Mouse (Mus musculus): ENCODE measurements around the gene Fam83d. TPM values are rescaled to one million over a fixed set of nuclear protein-coding genes. Genes with fewer than 3 reads are reported as not detected.

Gene Fam83d
- polyA plus RNA-seq, 2 experiments: 35.0 to 38.5 TPM

GRCm38 (mm10) chr2:158803575-158803974 is 35.7 kb downstream of the Fam83d start:
- Histone ChIP-seq H3K9ac (ENCODE audit: low read depth, low read length, severe bottlenecking) (no peak overlapping the region), H3K9me3 (ENCODE audit: control insufficient read depth, low read length) (peaks cover 3% of the 10 kb centered on the region; the same call in 1 of the 2 replicates), H3K27ac (replicated peaks; ENCODE audit: low read depth, low read length) (no peak overlapping the region), H3K4me2 (replicated peaks; ENCODE audit: low read depth, low read length, severe bottlenecking) (no peak overlapping the region), H3K36me3 (ENCODE audit: control insufficient read depth, insufficient read depth, low read length) (peaks cover 21% of the 10 kb centered on the region), H3K4me3 (replicated peaks; ENCODE audit: low read length) (no peak overlapping the region), H3K4me1 (ENCODE audit: control insufficient read depth, insufficient read depth, low read length) (peaks cover 6% of the 10 kb centered on the region; the same call in 1 of the 2 replicates), H3K27me3 (ENCODE audit: control insufficient read depth, insufficient read depth, low read length) (no peaks in the 10 kb centered on the region)
- ATAC-seq (ENCODE audit: low FRiP score, low read depth) (no peak), DNase-seq (ENCODE audit: low spot score) (no peak)
- TF ChIP-seq POLR2A (IDR thresholded peaks at IDR 0.05; ENCODE audit: borderline replicate concordance, extremely low read depth, insufficient read depth, insufficient read length): no peak
- 92% methylated on average over 8 of the region's 8 CpGs for WGBS

GRCm38 (mm10) chr2:158815686-158816085 is 47.8 kb downstream of the Fam83d start:
- Histone ChIP-seq H3K9me3 (ENCODE audit: control insufficient read depth, low read length) (no peaks in the 10 kb centered on the region), H3K27me3 (ENCODE audit: control insufficient read depth, insufficient read depth, low read length) (no peaks in the 10 kb centered on the region), H3K4me2 (replicated peaks; ENCODE audit: low read depth, low read length, severe bottlenecking) (no peak overlapping the region), H3K4me1 (ENCODE audit: control insufficient read depth, insufficient read depth, low read length) (no peaks in the 10 kb centered on the region), H3K9ac (ENCODE audit: low read depth, low read length, severe bottlenecking) (no peak overlapping the region), H3K4me3 (replicated peaks; ENCODE audit: low read length) (no peak overlapping the region), H3K36me3 (ENCODE audit: control insufficient read depth, insufficient read depth, low read length) (peaks cover 37% of the 10 kb centered on the region), H3K27ac (replicated peaks; ENCODE audit: low read depth, low read length) (no peak overlapping the region)
- ATAC-seq (ENCODE audit: low FRiP score, low read depth): no peak
- no peak for TF ChIP-seq POLR2A (IDR thresholded peaks at IDR 0.05; ENCODE audit: borderline replicate concordance, extremely low read depth, insufficient read depth, insufficient read length)
- DNase-seq (ENCODE audit: low spot score): no peak

- WGBS: 88% methylated on average over 4 of the region's 4 CpGs
- Histone ChIP-seq H3K36me3 (ENCODE audit: control insufficient read depth, insufficient read depth, low read length) (peaks cover 42% of the 10 kb centered on the region), H3K9me3 (ENCODE audit: control insufficient read depth, low read length) (no peaks in the 10 kb centered on the region)
These were observed 48.3 kb downstream of the Fam83d start for GRCm38 (mm10) chr2:158816239-158816638.

DNA sequence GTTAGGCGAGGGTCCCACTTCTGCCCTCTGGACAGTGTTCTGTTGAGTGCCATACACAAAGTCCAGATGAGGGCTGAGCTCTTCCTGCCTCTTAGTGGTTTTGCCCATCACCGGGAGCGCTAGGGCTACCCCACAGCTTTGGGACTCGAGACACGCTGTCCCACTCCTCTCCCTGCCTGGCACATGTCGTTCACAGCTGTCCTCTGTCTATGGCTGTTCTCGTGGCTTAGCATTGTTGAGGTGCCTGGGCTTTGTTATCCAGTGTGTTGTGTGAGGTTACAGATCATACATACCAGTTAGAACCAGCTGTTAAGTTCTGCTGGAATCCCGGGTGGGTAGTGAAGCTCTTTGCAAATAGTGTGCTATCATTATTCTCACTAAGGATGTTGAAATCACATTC is 49.8 kb downstream of the Fam83d start:
- no peak for DNase-seq (ENCODE audit: low spot score)
- H3K4me3 ChIP-seq (replicated peaks; ENCODE audit: low read length): no peak overlapping the region
- no peaks in the 10 kb centered on the region for H3K9me3 ChIP-seq (ENCODE audit: control insufficient read depth, low read length)
- no peak overlapping the region for H3K9ac ChIP-seq (ENCODE audit: low read depth, low read length, severe bottlenecking)
- no peaks in the 10 kb centered on the region for H3K4me1 ChIP-seq (ENCODE audit: control insufficient read depth, insufficient read depth, low read length)
- peak; percentile 47; the same call in 1 of the 2 replicates for ATAC-seq (ENCODE audit: low FRiP score, low read depth)
- TF ChIP-seq POLR2A (IDR thresholded peaks at IDR 0.05; ENCODE audit: borderline replicate concordance, extremely low read depth, insufficient read depth, insufficient read length): no peak
- H3K27me3 ChIP-seq (ENCODE audit: control insufficient read depth, insufficient read depth, low read length): no peaks in the 10 kb centered on the region
- H3K36me3 ChIP-seq (ENCODE audit: control insufficient read depth, insufficient read depth, low read length): peaks cover 53% of the 10 kb centered on the region
- H3K4me2 ChIP-seq (replicated peaks; ENCODE audit: low read depth, low read length, severe bottlenecking): no peak overlapping the region
- H3K27ac ChIP-seq (replicated peaks; ENCODE audit: low read depth, low read length): no peak overlapping the region
- 89% methylated on average over 8 of the region's 8 CpGs for whole genome bisulfite sequencing

More at GRCm38 (mm10) chr2:158816239-158816638, 48.3 kb downstream of the Fam83d start:
- Histone ChIP-seq H3K4me1 (ENCODE audit: control insufficient read depth, insufficient read depth, low read length) (no peaks in the 10 kb centered on the region), H3K27me3 (ENCODE audit: control insufficient read depth, insufficient read depth, low read length) (no peaks in the 10 kb centered on the region), H3K4me3 (replicated peaks; ENCODE audit: low read length) (no peak overlapping the region), H3K27ac (replicated peaks; ENCODE audit: low read depth, low read length) (no peak overlapping the region), H3K9ac (ENCODE audit: low read depth, low read length, severe bottlenecking) (no peak overlapping the region), H3K4me2 (replicated peaks; ENCODE audit: low read depth, low read length, severe bottlenecking) (no peak overlapping the region)
- ATAC-seq (ENCODE audit: low FRiP score, low read depth): no peak
- TF ChIP-seq POLR2A (IDR thresholded peaks at IDR 0.05; ENCODE audit: borderline replicate concordance, extremely low read depth, insufficient read depth, insufficient read length): no peak
- no peak for DNase-seq (ENCODE audit: low spot score)

DNA sequence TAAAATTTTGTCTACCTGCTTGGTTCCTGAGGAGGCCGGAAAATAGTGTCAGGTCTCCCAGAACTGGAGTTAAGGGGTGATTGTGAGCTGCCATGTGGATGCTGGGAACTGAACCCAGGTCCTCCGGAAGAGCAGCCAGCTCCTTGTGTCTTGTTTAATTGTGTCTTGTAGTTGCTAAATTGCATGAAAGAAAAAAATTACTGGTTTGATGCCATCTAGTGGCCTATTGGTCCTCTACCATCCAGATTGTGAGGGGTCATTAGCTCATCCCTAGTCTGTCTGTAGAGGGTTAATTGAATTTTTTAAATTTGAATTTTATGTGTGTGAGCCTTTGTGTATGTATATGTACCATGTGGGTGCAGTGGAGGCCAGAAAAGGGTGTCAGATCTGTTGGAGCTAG is 60.2 kb downstream of the Fam83d start:
- WGBS: 86% methylated on average over 2 of the region's 2 CpGs
- Histone ChIP-seq H3K9ac (ENCODE audit: low read depth, low read length, severe bottlenecking) (no peak overlapping the region; the same call in 1 of the 2 replicates), H3K4me3 (replicated peaks; ENCODE audit: low read length) (no peak overlapping the region), H3K4me2 (replicated peaks; ENCODE audit: low read depth, low read length, severe bottlenecking) (no peak overlapping the region), H3K9me3 (ENCODE audit: control insufficient read depth, low read length) (no peaks in the 10 kb centered on the region), H3K4me1 (ENCODE audit: control insufficient read depth, insufficient read depth, low read length) (0 out of 2 replicates have a peak, but pooled peaks cover 1% of the 10 kb centered on the region), H3K27ac (replicated peaks; ENCODE audit: low read depth, low read length) (no peak overlapping the region), H3K27me3 (ENCODE audit: control insufficient read depth, insufficient read depth, low read length) (no peaks in the 10 kb centered on the region), H3K36me3 (ENCODE audit: control insufficient read depth, insufficient read depth, low read length) (peaks cover 57% of the 10 kb centered on the region)
- ATAC-seq (ENCODE audit: low FRiP score, low read depth) (no peak), DNase-seq (ENCODE audit: low spot score) (no peak)
- no peak for TF ChIP-seq POLR2A (IDR thresholded peaks at IDR 0.05; ENCODE audit: borderline replicate concordance, extremely low read depth, insufficient read depth, insufficient read length)

GRCm38 (mm10) chr2:158829746-158830145 is 61.9 kb downstream of the Fam83d start:
- H3K36me3 ChIP-seq (ENCODE audit: control insufficient read depth, insufficient read depth, low read length): peaks cover 69% of the 10 kb centered on the region
- no peak for TF ChIP-seq POLR2A (IDR thresholded peaks at IDR 0.05; ENCODE audit: borderline replicate concordance, extremely low read depth, insufficient read depth, insufficient read length)
- DNase-seq (ENCODE audit: low spot score): no peak
- H3K4me2 ChIP-seq (replicated peaks; ENCODE audit: low read depth, low read length, severe bottlenecking): no peak overlapping the region
- H3K27me3 ChIP-seq (ENCODE audit: control insufficient read depth, insufficient read depth, low read length): no peaks in the 10 kb centered on the region
- WGBS: 70% methylated on average over 6 of the region's 6 CpGs
- no peak overlapping the region for H3K27ac ChIP-seq (replicated peaks; ENCODE audit: low read depth, low read length)
- no peak overlapping the region for H3K9ac ChIP-seq (ENCODE audit: low read depth, low read length, severe bottlenecking)
- ATAC-seq (ENCODE audit: low FRiP score, low read depth): no peak
- H3K4me3 ChIP-seq (replicated peaks; ENCODE audit: low read length): no peak overlapping the region
- no peaks in the 10 kb centered on the region for H3K9me3 ChIP-seq (ENCODE audit: control insufficient read depth, low read length)
- 0 out of 2 replicates have a peak, but pooled peaks cover 3% of the 10 kb centered on the region for H3K4me1 ChIP-seq (ENCODE audit: control insufficient read depth, insufficient read depth, low read length)
